Mouse (Mus musculus): Measurements from ENCODE around the gene Neu3. TPM values are rescaled to one million over a fixed set of nuclear protein-coding genes. Genes with fewer than 3 reads are reported as not detected.

The Neu3 gene
- polyA plus RNA-seq, 2 experiments, result 3.0 to 3.2 TPM

GRCm38 (mm10) chr7:99803535-99803934, 24.7 kb downstream of the Neu3 start:
- ATAC-seq (ENCODE audit: low FRiP score, low read depth) (no peak), DNase-seq (ENCODE audit: low spot score) (no peak)
- no peak overlapping the region for H3K9ac ChIP-seq (ENCODE audit: low read depth, low read length, severe bottlenecking)
- TF ChIP-seq POLR2A (IDR thresholded peaks at IDR 0.05; ENCODE audit: borderline replicate concordance, extremely low read depth, insufficient read depth, insufficient read length), result no peak
- H3K27me3 ChIP-seq (ENCODE audit: control insufficient read depth, insufficient read depth, low read length), result no peaks in the 10 kb centered on the region
- H3K36me3 ChIP-seq (ENCODE audit: control insufficient read depth, insufficient read depth, low read length), result no peaks in the 10 kb centered on the region
- H3K4me2 ChIP-seq (replicated peaks; ENCODE audit: low read depth, low read length, severe bottlenecking), result no peak overlapping the region
- H3K27ac ChIP-seq (replicated peaks; ENCODE audit: low read depth, low read length), result no peak overlapping the region
- no peaks in the 10 kb centered on the region for H3K4me1 ChIP-seq (ENCODE audit: control insufficient read depth, insufficient read depth, low read length)
- 76% methylated on average over 8 of the region's 8 CpGs for WGBS
- H3K4me3 ChIP-seq (replicated peaks; ENCODE audit: low read length), result no peak overlapping the region
- H3K9me3 ChIP-seq (ENCODE audit: control insufficient read depth, low read length), result no peaks in the 10 kb centered on the region

- H3K9me3 ChIP-seq (ENCODE audit: control insufficient read depth, low read length), result no peaks in the 10 kb centered on the region
- DNase-seq (ENCODE audit: low spot score) (no peak), ATAC-seq (ENCODE audit: low FRiP score, low read depth) (no peak)
- 0 out of 2 replicates have a peak, but pooled peaks cover 5% of the 10 kb centered on the region for H3K27me3 ChIP-seq (ENCODE audit: control insufficient read depth, insufficient read depth, low read length)
- no peak for TF ChIP-seq POLR2A (IDR thresholded peaks at IDR 0.05; ENCODE audit: borderline replicate concordance, extremely low read depth, insufficient read depth, insufficient read length)
- no peak overlapping the region for H3K4me3 ChIP-seq (replicated peaks; ENCODE audit: low read length)
- H3K27ac ChIP-seq (replicated peaks; ENCODE audit: low read depth, low read length), result no peak overlapping the region
- peaks cover 14% of the 10 kb centered on the region for H3K4me1 ChIP-seq (ENCODE audit: control insufficient read depth, insufficient read depth, low read length)
- no peaks in the 10 kb centered on the region for H3K36me3 ChIP-seq (ENCODE audit: control insufficient read depth, insufficient read depth, low read length)
- H3K9ac ChIP-seq (ENCODE audit: low read depth, low read length, severe bottlenecking), result no peak overlapping the region
- 76% methylated on average over 7 of the region's 7 CpGs for WGBS
- no peak overlapping the region for H3K4me2 ChIP-seq (replicated peaks; ENCODE audit: low read depth, low read length, severe bottlenecking)
Observed at GRCm38 (mm10) chr7:99799118-99799517, 29.1 kb downstream of the Neu3 start.

GRCm38 (mm10) chr7:99797911-99798647, 30.1 kb downstream of the Neu3 start:
- H3K9ac ChIP-seq (ENCODE audit: low read depth, low read length, severe bottlenecking), result no peak overlapping the region
- H3K36me3 ChIP-seq (ENCODE audit: control insufficient read depth, insufficient read depth, low read length), result no peaks in the 10 kb centered on the region
- H3K4me3 ChIP-seq (replicated peaks; ENCODE audit: low read length), result no peak overlapping the region
- no peak for TF ChIP-seq POLR2A (IDR thresholded peaks at IDR 0.05; ENCODE audit: borderline replicate concordance, extremely low read depth, insufficient read depth, insufficient read length)
- H3K9me3 ChIP-seq (ENCODE audit: control insufficient read depth, low read length), result no peaks in the 10 kb centered on the region
- H3K4me1 ChIP-seq (ENCODE audit: control insufficient read depth, insufficient read depth, low read length), result peaks cover 14% of the 10 kb centered on the region
- H3K27me3 ChIP-seq (ENCODE audit: control insufficient read depth, insufficient read depth, low read length), result 0 out of 2 replicates have a peak, but pooled peaks cover 5% of the 10 kb centered on the region
- no peak for ATAC-seq (ENCODE audit: low FRiP score, low read depth)
- H3K4me2 ChIP-seq (replicated peaks; ENCODE audit: low read depth, low read length, severe bottlenecking), result no peak overlapping the region
- 33% methylated on average over 6 of the region's 6 CpGs for WGBS
- peak; percentile 93 for DNase-seq (ENCODE audit: low spot score)
- H3K27ac ChIP-seq (replicated peaks; ENCODE audit: low read depth, low read length), result no peak overlapping the region

GRCm38 (mm10) chr7:99797261-99797660, 31.0 kb downstream of the Neu3 start:
- 78% methylated on average over 3 of the region's 3 CpGs for WGBS
- no peak overlapping the region for H3K27ac ChIP-seq (replicated peaks; ENCODE audit: low read depth, low read length)
- no peaks in the 10 kb centered on the region for H3K9me3 ChIP-seq (ENCODE audit: control insufficient read depth, low read length)
- no peaks in the 10 kb centered on the region for H3K36me3 ChIP-seq (ENCODE audit: control insufficient read depth, insufficient read depth, low read length)
- H3K4me2 ChIP-seq (replicated peaks; ENCODE audit: low read depth, low read length, severe bottlenecking), result no peak overlapping the region
- TF ChIP-seq POLR2A (IDR thresholded peaks at IDR 0.05; ENCODE audit: borderline replicate concordance, extremely low read depth, insufficient read depth, insufficient read length), result no peak
- no peak overlapping the region for H3K9ac ChIP-seq (ENCODE audit: low read depth, low read length, severe bottlenecking)
- H3K27me3 ChIP-seq (ENCODE audit: control insufficient read depth, insufficient read depth, low read length), result 0 out of 2 replicates have a peak, but pooled peaks cover 5% of the 10 kb centered on the region
- H3K4me1 ChIP-seq (ENCODE audit: control insufficient read depth, insufficient read depth, low read length), result peaks cover 14% of the 10 kb centered on the region
- ATAC-seq (ENCODE audit: low FRiP score, low read depth), result no peak
- no peak for DNase-seq (ENCODE audit: low spot score)
- no peak overlapping the region for H3K4me3 ChIP-seq (replicated peaks; ENCODE audit: low read length)

GRCm38 (mm10) chr7:99796471-99796870, 31.7 kb downstream of the Neu3 start:
- Histone ChIP-seq H3K4me3 (replicated peaks; ENCODE audit: low read length) (no peak overlapping the region), H3K27ac (replicated peaks; ENCODE audit: low read depth, low read length) (no peak overlapping the region)
- no peak for ATAC-seq (ENCODE audit: low FRiP score, low read depth)

More at GRCm38 (mm10) chr7:99796471-99796870, 31.7 kb downstream of the Neu3 start:
- no peak for TF ChIP-seq POLR2A (IDR thresholded peaks at IDR 0.05; ENCODE audit: borderline replicate concordance, extremely low read depth, insufficient read depth, insufficient read length)
- 61% methylated on average over 3 of the region's 3 CpGs for WGBS
- no peak for DNase-seq (ENCODE audit: low spot score)
- H3K4me1 ChIP-seq (ENCODE audit: control insufficient read depth, insufficient read depth, low read length), result peaks cover 14% of the 10 kb centered on the region
- no peak overlapping the region for H3K4me2 ChIP-seq (replicated peaks; ENCODE audit: low read depth, low read length, severe bottlenecking)
- 0 out of 2 replicates have a peak, but pooled peaks cover 5% of the 10 kb centered on the region for H3K27me3 ChIP-seq (ENCODE audit: control insufficient read depth, insufficient read depth, low read length)
- H3K36me3 ChIP-seq (ENCODE audit: control insufficient read depth, insufficient read depth, low read length), result no peaks in the 10 kb centered on the region
- no peaks in the 10 kb centered on the region for H3K9me3 ChIP-seq (ENCODE audit: control insufficient read depth, low read length)
- no peak overlapping the region for H3K9ac ChIP-seq (ENCODE audit: low read depth, low read length, severe bottlenecking)

All from limb, embryonic 14.5 days (tissue).